ENCODE assay signal across 9 mouse cellular contexts in the genomic region with DNA sequence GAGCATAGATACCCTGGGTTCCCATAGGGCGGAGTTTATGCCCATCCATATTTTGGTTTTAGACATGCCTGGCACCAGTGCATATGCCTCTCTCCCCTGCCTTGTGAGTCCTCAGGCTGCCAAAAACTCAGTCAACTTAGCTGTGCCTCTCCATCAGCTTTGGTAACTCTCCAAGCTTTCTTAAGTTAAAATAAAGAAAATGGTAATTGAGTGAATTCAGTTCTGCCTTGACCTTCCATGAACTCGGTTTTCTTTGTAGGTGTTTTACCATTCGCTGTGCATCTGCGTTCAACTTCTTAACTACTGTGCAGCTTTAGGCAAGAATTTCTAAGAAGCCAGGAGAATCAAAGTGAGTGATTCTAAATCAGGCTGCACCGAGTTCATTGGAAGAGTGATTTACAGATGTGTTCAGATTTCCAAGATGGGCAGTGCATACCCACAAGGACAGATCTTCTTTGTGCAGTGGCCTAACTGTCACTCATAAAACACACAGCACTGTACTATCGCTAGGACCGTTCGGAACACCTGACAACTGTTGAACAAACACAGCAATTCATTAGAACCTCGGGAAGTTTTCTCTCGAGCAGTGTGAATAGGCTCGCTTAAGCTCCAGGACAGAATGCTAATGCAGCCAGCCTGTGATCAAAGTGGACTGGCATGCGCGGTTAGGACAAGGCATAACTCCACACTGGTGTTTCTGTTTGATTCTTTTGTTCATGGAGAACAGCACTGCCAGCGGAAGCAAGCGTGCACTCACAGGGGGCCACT.
DNase-seq lines count a peak whose midpoint lies in the region; TF ChIP-seq lines count a peak whose summit lies in the region.
"Had no signal": no experiment of that assay in that cellular context is flagged by ENCODE, and none has a peak within 500 bp of the region (broad histone marks: within the 10 kb centered on the region; RNA-seq: fewer than 3 reads in every experiment).

No protein-coding gene starts in this region.

- peaks cover 5% of the 10 kb centered on the region; the same call in 1 of the 2 replicates for H3K4me1 ChIP-seq in olfactory bulb, adult 2 months (ENCODE audit: control insufficient read depth, insufficient read depth, low read length)

- TF ChIP-seq POLR2A in olfactory bulb, adult 2 months (IDR thresholded peaks at IDR 0.05; ENCODE audit: insufficient read depth, low read depth, low read length): no peak

- peak overlapping the region; percentile 72; the same call in 1 of the 2 replicates for H3K27ac ChIP-seq in olfactory bulb, adult 2 months (ENCODE audit: insufficient read depth, low read depth, low read length)

- WGBS in olfactory bulb, adult 2 months: 43% methylated on average over 15 of the region's 15 CpGs

- DNase-seq in adrenal gland, postnatal 10 days: peak; percentile 1
- no peak for DNase-seq in adrenal gland, postnatal 25 days
- peak; percentile 4 for DNase-seq in forelimb bud, embryonic 11.5 days (ENCODE audit: low read depth, low spot score)
- DNase-seq in left cerebral cortex, adult 9 months (ENCODE audit: low spot score in 2 of 2): peak; percentile 20 to 42
- DNase-seq in heart, adult 8-10 months (ENCODE audit: low spot score): no peak
- DNase-seq in thymus, postnatal 0 days (ENCODE audit: low spot score): no peak
- no peak for DNase-seq in kidney, adult 8-10 months
- DNase-seq: adrenal gland, postnatal 36 days had no signal

- TF ChIP-seq CTCF in olfactory bulb, adult 2 months (IDR thresholded peaks at IDR 0.05; ENCODE audit: insufficient read depth, low read depth, low read length): no peak

- H3K4me3 ChIP-seq in olfactory bulb, adult 2 months (ENCODE audit: insufficient read depth, low read depth, low read length): no peak overlapping the region

Comparison
In these comparisons a context has a peak if more than half of its experiments do, and no peak if none do; other contexts are left out.
1. DNase-seq: peak in adrenal gland, postnatal 10 days (single experiment), forelimb bud, embryonic 11.5 days (single experiment) and left cerebral cortex, adult 9 months (2 of 2); none in adrenal gland, postnatal 25 days (single experiment), heart, adult 8-10 months (single experiment), thymus, postnatal 0 days (single experiment) and kidney, adult 8-10 months (0 of 2).